Mouse (Mus musculus) CD4-positive naive resting alpha-beta T cell, adult 57 days (primary cell): ENCODE results near the gene Rps27a. TPM values are rescaled to one million over a fixed set of nuclear protein-coding genes. Genes with fewer than 3 reads are reported as not detected.

Experiments used
- total RNA-seq: library from RNA; stranded (reverse); gene quantifications from one replicate; pipeline ENCODE4 v1.2.4, GENCODE M21; 2023

Gene Rps27a
- total RNA-seq, result 2,038 TPM

DNA sequence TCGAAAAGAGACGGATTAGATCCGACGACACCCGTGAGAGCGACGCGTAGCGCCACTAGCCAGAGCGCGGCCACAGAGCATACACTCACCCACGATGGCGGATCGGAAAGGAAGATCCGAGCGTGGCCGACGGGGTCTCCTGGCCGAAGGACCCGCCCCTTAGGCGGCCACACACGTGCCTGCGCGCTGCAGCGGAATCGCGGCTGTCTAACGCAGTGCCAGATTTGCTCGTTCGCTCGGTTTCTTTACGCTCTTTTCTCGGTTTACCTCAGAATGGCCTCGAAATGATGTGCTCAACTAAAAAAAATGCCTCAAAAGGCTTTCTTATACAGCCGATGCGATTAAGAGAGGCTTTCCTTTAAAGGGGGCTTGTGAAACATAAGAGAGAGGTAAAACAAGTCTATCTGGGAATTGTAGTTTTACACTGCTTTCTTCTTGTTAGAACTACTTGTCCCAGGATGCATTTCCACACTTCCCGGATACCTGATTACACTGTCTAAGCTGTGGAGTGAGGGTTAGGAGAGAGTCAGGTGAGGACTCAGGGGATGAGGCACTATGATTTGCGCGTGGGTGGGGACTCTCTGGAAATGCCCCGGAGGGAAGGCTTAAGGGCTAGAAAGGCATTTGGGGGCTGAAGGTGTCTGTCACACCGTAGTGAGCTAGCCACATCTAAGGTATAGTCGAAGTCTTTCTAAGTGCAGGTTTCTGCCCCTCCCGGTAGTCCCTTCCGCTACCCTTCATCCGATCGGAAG is at the start of gene Rps27a, which contains the start of gene Clhc1:
Rps27a (minus strand) TSS at position 358 of the 752 bp plus-strand sequence.
Clhc1 (plus strand) TSS at position 199 of the 752 bp plus-strand sequence.

DNA sequence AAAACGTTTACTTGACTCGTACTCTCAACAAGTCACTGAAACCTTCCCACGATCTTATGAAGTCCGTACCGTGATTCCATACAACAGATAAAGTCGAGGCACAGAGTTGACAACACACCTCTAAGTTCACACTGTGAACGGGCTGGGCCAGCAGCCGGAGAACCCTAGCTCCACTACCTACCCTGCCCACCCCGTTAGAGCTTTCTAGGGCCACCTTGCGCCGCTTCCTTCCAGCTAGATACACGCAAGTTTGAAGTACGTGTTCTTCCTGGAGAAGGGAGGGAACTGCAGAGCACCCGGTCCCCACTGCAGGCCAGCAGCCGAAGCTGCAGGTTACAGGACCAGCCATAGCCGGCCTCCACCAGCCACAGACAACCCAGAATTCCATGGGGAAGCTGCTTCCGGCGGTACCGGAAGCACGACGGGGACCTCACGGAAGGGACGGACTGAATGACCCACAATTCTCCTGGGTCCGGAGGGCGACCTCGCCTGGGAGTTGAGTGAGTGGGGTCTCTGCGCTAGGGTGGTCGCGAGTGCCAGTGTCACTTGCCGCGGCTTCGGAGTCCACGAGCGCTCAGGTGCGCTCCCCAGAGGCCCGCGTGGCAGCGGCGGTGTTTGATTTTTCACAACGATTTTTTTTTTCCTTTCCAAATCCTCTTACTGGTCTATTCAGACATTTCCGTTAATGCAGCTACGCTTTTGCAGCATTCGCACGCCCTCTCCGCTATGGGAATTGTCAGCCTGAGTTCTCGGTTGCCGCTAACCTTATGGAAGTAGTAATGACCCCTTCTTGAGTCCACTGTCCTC is 21.7 kb downstream of the Rps27a start, which contains the start of gene Mtif2:
Mtif2 (plus strand) TSS at position 421 of the 807 bp plus-strand sequence.

DNA sequence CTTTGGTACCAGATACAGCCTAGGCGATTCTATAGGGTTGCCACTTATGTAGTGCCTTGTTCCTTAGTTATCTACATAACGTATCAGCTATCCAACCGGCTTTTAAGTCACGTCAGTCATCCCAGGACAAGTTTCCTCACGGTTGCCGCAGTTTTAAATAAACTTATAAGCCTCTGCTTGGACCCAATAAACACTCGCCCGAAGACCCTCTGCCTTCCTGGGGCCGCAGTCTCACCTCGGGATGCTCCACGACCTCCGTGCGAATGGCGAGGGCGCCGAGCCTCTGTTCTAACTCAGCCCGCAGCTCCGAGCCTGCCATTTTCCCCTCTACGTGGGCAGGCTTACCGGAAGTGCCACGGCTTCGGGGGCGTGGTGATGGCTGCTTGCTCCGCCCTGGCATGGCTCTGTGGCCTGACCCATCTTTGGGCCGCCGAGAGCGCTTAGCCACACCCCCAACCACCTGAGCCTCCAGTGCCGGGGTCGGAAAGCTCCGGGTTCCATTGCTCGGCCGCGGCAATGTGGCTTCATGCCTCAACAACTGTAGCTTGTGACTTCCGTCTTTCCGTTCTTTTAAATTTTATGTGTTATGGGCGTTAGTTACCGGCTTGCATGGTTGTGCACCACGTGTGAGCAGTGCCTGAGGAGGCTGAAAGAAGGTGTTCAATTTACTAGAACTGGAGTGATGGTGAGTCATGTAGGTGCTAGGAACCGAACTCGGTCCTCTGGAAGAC is 33.1 kb downstream of the Rps27a start, which contains the start of gene Prorsd1:
Prorsd1 (minus strand) TSS at position 352 of the 731 bp plus-strand sequence.

Other genes with a start within 250 kb of the Rps27a start
- 4.3 TPM for gene Ccdc88a, start 174.5 kb downstream of the Rps27a start, total RNA-seq
- gene Prorsd1, start 33.1 kb downstream of the Rps27a start, total RNA-seq, result 21.6 TPM
- gene Mtif2, start 21.7 kb downstream of the Rps27a start, total RNA-seq, result 21.7 TPM
- gene Clhc1, start 159 bp downstream of the Rps27a start, total RNA-seq, result 0.98 TPM
- 77.3 TPM for gene Rtn4, start 144.8 kb upstream of the Rps27a start, total RNA-seq